Mouse (Mus musculus): ENCODE measurements around the gene Mcm2. TPM values are rescaled to one million over a fixed set of nuclear protein-coding genes. Genes with fewer than 3 reads are reported as not detected.

Mcm2 gene
- polyA plus RNA-seq (2016; fragmentation: Nextera tagmentation; extraction: Ambion mirVana) = 305 and 322 TPM in 2 replicates

DNA sequence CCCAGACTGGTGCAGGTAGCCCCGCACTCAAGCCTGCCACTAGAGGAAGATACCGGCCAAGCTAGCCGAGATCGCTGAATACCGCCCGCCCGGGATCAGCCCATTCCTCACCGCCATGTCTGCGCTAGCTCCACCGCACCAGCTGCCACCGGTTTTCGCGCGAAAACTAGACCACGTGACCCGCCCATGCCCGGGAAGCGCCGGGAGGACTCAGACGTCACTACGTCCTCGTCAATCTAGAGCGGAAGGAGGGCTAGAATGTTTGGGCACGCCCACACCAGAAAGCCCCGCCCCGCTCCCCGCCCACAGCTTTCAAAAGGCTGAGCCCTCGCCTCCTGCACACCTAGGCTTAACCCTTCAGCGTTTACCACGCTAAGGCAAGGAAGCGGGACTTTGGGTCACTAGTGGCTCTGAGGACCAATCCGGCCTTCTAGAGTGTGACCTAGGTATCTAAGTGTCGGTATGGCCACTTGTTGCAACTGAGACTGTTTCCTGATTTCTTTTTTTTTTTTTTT lies at the start of gene Mcm2:
Gene Mcm2, minus strand, starts transcription at position 247 of the 515 bp plus-strand sequence.
- Histone ChIP-seq H3K36me3 (replicated peaks) (peaks cover 38% of the 10 kb centered on the region), H3K9me3 (no peaks in the 10 kb centered on the region), H3K4me3 (peak within 1 kb of the TSS; percentile 70), H3K4me1 (peaks cover 50% of the 10 kb centered on the region), H3K27me3 (ENCODE audit: poor library complexity, severe bottlenecking) (no peaks in the 10 kb centered on the region), H3K27ac (peak within 1 kb of the TSS; percentile 94)
- WGBS = under 1% methylated on average over 33 of the region's 33 CpGs
- peak; percentile 99 for DNase-seq (ENCODE audit: extremely low spot score, low spot score)

DNA sequence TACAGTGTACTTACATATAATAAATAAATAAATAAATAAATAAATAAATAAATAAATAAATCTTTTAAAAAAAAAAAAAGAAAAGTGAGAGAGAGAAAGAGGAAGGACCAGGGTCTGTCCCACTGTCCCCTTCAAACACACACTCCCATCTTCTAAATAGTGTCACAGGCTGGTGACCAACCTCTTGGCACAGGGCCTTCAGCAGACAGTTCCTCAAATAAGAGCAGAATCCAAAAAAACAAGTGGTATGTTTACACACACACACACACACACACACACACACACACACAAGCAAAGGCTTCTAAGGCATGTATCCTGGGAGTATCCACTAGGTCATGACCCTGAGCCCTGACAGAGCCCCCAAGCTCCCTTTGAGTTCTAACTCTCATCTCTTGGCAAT lies 49.2 kb upstream of the Mcm2 start:
- peaks cover 19% of the 10 kb centered on the region for H3K4me1 ChIP-seq
- DNase-seq (ENCODE audit: extremely low spot score, low spot score) = no peak
- H3K27ac ChIP-seq = no peak overlapping the region
- no peaks in the 10 kb centered on the region for H3K9me3 ChIP-seq
- no peaks in the 10 kb centered on the region for H3K27me3 ChIP-seq (ENCODE audit: poor library complexity, severe bottlenecking)
- H3K36me3 ChIP-seq (replicated peaks) = no peaks in the 10 kb centered on the region
- H3K4me3 ChIP-seq = no peak overlapping the region

DNA sequence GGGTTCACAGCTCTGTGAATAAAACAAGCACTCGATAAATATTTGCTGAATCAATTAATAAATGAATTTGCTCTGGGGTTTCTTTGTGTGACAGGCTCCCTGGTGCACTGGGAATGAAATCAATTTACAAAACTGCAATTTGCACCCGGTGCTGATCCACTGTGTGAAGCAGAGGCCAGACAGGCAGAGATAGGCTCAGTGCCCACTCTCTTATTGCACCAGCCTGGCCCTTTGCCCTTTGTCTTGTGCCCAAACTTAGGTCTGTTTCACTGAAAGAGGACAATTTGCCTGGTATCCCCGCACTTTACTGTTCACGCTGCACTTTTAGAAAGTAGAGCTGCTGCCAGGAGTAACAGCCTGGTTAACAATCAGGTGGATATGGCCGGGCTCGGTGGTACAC lies 47.9 kb upstream of the Mcm2 start:
- peaks cover 33% of the 10 kb centered on the region for H3K4me1 ChIP-seq
- H3K9me3 ChIP-seq = no peaks in the 10 kb centered on the region
- peaks cover 3% of the 10 kb centered on the region for H3K27me3 ChIP-seq (ENCODE audit: poor library complexity, severe bottlenecking)
- no peak for DNase-seq (ENCODE audit: extremely low spot score, low spot score)
- H3K27ac ChIP-seq = no peak overlapping the region
- H3K4me3 ChIP-seq = no peak overlapping the region
- H3K36me3 ChIP-seq (replicated peaks) = no peaks in the 10 kb centered on the region
- WGBS = 91% methylated on average over 6 of the region's 6 CpGs

DNA sequence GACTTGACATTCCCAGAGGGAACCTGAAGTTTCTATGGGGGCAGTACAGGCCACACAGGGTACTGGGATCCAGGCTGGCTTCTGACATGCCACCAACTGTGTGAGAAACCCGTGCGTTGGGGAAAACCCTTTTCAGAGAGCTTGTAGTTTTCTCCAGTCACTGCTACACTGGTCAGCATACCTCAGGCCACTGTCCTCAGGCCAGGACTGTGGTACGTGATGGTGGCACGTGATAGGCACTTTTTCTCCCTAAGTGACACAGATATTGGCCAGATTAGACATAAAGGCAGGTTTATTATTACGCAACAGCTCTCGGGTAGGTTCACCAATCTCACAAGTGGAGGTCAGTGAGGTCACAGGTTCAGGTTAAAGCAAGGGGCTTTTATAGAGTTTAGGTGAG lies 45.1 kb upstream of the Mcm2 start:
- Histone ChIP-seq H3K27me3 (ENCODE audit: poor library complexity, severe bottlenecking) (peaks cover 18% of the 10 kb centered on the region), H3K36me3 (replicated peaks) (no peaks in the 10 kb centered on the region), H3K4me1 (peaks cover 60% of the 10 kb centered on the region), H3K4me3 (no peak overlapping the region), H3K9me3 (no peaks in the 10 kb centered on the region), H3K27ac (peak overlapping the region; percentile 83; the same call in 1 of the 2 replicates)
- WGBS = 81% methylated on average over 6 of the region's 6 CpGs
- DNase-seq (ENCODE audit: extremely low spot score, low spot score) = no peak

DNA sequence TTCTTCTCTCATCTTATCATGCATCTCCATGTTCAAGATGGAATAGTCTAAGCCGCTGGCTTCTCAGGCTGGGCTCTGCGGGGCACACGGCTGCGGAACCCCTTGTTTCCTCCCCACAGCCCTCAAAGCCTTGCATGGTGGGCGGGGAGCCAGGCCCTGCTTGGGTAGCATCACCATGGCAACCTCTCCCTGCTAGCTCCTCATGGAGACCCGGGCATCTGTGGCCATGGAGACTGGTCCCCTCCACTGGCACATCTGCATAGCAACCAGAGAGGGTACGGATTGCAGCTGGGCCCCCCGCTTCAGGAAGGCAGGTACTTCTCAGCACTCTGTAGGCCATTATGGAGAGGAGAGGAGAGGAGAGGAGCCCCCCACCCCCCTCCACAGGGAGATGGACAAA lies 44.0 kb upstream of the Mcm2 start:
- DNase-seq (ENCODE audit: extremely low spot score, low spot score) = peak; percentile 81
- Histone ChIP-seq H3K36me3 (replicated peaks) (no peaks in the 10 kb centered on the region), H3K4me1 (peaks cover 71% of the 10 kb centered on the region), H3K9me3 (no peaks in the 10 kb centered on the region), H3K4me3 (peak overlapping the region; percentile 30; the same call in 1 of the 2 replicates), H3K27me3 (ENCODE audit: poor library complexity, severe bottlenecking) (peaks cover 19% of the 10 kb centered on the region), H3K27ac (peak overlapping the region; percentile 83)
- 20% methylated on average over 8 of the region's 8 CpGs for WGBS

DNA sequence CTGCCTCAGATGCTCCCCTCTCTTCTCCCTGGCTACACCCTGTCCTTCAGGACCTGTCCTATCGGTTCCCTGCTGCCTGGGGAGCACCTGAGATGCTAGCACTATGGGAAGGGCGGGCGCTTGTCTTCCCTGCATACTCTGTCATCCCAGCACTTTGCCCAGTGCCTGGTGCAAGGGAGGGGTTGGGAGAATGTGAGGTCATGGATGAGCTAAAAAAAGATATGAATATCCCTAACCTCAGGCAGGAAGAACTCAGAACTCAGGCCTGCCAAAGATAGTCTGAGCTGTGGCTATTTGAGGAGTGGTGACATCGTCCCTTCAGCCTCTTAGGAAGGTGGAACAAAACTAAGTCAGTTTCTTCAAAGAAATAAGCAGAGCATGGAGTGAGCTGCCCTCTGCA lies 43.0 kb upstream of the Mcm2 start:
- no peaks in the 10 kb centered on the region for H3K36me3 ChIP-seq (replicated peaks)
- no peak for DNase-seq (ENCODE audit: extremely low spot score, low spot score)
- 84% methylated on average over 4 of the region's 4 CpGs for WGBS
- peak overlapping the region; percentile 83 for H3K27ac ChIP-seq
- H3K27me3 ChIP-seq (ENCODE audit: poor library complexity, severe bottlenecking) = peaks cover 28% of the 10 kb centered on the region
- H3K4me3 ChIP-seq = no peak overlapping the region
- H3K9me3 ChIP-seq = no peaks in the 10 kb centered on the region
- H3K4me1 ChIP-seq = peaks cover 81% of the 10 kb centered on the region

DNA sequence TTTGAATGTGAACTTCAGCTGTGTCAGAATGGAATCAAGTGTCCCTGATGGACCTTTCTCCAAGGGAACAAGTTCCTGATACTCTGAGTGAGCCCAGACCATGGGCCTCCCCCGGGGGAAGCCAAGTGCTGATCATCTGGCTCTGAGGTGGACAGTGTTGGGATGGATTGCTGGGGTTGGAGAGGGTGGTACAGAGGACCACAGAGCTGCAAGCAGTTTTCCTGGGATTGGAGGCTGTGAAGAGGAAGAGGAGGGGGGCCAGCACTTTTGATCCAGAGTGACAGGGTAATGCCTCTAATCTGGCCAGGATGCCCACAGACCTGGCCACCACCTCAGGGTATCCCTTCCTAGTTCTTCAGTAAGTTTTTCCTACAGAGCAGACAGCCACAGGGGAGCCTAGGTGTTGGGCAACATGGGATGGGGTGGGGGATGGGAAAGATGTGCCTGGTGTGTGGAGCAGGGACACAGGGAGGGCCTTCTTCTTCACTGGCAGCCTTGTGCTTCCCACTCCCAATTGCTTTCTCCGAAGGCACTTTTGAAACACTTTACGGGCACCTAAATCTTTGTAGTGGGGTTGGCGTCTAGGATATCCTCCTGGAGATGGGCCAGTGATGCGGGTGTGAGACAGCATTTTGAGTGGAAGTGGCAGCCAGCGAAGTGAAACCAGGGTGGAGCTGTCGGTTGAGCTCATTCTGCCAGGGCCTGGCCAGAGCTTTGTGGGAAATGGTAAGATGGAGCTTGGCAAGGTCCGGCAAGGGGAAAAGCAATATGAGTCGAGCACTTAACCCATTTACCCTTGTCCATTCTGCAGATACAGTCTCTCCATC lies 41.7 kb upstream of the Mcm2 start:
- no peak for DNase-seq (ENCODE audit: extremely low spot score, low spot score)
- WGBS = 85% methylated on average over 9 of the region's 9 CpGs
- H3K36me3 ChIP-seq (replicated peaks) = no peaks in the 10 kb centered on the region
- peaks cover 93% of the 10 kb centered on the region for H3K4me1 ChIP-seq
- peaks cover 40% of the 10 kb centered on the region for H3K27me3 ChIP-seq (ENCODE audit: poor library complexity, severe bottlenecking)
- H3K27ac ChIP-seq = peak overlapping the region; percentile 83
- H3K4me3 ChIP-seq = no peak overlapping the region
- H3K9me3 ChIP-seq = no peaks in the 10 kb centered on the region

DNA sequence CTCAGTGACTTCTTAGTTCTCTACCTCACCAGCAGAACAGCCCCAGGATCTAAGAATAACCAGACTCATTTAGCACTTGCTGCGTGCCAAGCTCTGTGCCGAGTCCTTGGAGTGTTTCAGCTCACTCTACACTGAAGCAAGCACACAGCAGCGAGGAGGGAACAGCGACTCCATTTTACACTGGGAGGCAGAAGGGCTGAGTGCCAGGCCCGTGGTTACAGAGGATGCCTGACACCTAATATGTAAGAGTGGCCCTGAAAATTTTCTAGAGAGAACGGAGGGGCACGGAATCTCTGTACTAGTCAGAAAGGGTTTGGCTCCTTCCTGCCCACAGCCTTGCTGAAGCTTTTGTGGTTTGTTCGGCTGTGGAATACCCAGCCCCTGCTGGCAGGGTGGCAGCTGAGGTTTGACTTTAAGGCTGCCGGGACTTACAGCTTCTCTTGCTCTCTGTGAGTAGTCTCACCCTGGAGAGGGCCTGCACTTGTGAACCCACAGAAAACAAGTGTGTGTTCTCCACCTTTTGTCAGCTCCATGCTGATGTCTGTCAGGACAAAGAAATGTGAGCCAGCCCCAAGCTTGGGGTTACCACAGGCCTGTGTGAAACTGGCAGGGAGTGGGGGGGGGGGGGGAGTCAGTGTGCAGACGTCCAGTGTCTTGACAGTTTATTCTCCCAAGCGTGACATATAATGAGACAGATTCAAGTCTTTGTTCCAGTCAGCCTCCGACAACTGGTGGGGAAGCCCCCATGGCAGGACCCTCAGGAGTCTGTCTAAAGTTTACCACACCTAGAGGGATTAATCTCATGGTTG lies 40.9 kb upstream of the Mcm2 start:
- Histone ChIP-seq H3K36me3 (replicated peaks) (no peaks in the 10 kb centered on the region), H3K4me3 (no peak overlapping the region), H3K9me3 (no peaks in the 10 kb centered on the region), H3K27me3 (ENCODE audit: poor library complexity, severe bottlenecking) (peaks cover 48% of the 10 kb centered on the region), H3K4me1 (peaks cover 99% of the 10 kb centered on the region), H3K27ac (peak overlapping the region; percentile 83)
- DNase-seq (ENCODE audit: extremely low spot score, low spot score) = no peak
- 59% methylated on average over 12 of the region's 12 CpGs for WGBS

DNA sequence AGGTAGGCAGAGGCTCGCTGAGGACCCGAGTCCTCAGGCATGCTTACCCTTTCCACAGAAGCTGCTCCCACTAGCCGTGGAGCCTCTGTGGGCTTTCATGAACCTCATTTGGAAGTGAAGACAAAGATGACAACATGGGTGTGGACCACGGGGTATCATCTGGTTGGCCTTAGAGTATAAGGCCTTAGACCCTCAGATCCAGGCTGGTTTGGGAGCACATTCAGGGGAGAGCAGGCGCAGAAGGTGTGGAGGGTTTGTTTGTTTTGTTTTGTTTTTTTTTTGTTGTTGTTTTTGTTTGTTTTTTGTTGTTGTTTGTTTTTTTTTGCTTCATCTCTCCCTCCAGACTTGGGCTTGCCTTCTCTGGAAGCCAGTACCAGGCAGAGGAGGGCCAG lies 40.1 kb upstream of the Mcm2 start:
- peak overlapping the region; percentile 83 for H3K27ac ChIP-seq
- H3K36me3 ChIP-seq (replicated peaks) = no peaks in the 10 kb centered on the region
- WGBS = 65% methylated on average over 5 of the region's 5 CpGs
- H3K4me3 ChIP-seq = no peak overlapping the region
- H3K27me3 ChIP-seq (ENCODE audit: poor library complexity, severe bottlenecking) = peaks cover 56% of the 10 kb centered on the region
- H3K9me3 ChIP-seq = no peaks in the 10 kb centered on the region
- no peak for DNase-seq (ENCODE audit: extremely low spot score, low spot score)
- peaks cover 99% of the 10 kb centered on the region for H3K4me1 ChIP-seq

DNA sequence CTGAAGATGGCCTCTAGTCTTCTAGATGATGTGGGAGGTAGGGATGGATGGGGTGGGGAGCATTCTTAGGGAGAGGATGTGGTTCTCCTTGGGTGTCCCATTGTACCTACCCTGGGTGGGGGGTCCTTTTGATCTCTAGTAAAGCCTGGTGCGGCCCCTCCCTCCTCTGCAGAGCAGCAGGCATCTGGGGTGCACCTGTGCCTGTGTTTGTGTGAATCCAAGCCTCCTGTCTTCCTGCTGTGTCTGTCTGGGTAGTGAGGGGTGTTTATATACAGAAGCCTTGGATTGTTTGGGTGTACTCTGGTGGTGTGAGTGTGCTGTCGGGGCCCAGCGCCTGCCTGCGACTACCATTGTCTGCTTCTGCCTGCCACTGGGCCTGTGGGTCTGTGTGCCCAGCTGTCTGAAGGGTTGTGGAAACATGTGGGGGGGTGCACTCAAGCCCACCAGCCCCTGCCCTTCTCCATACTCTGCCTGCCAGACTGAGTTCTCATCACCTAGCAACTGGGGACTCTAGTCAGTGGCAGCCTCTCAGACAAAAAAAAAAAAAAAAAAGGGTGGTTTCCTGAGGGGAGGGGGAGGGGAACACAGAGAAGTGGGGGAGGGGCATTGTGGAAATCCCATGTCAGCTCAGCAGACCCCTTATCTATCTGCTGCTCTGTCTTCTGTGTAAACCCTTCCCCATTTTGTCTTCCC lies 39.5 kb upstream of the Mcm2 start:
- no peak overlapping the region for H3K4me3 ChIP-seq
- peak overlapping the region; percentile 83 for H3K27ac ChIP-seq
- H3K27me3 ChIP-seq (ENCODE audit: poor library complexity, severe bottlenecking) = peaks cover 61% of the 10 kb centered on the region
- WGBS = 15% methylated on average over 4 of the region's 4 CpGs
- no peaks in the 10 kb centered on the region for H3K36me3 ChIP-seq (replicated peaks)
- H3K9me3 ChIP-seq = no peaks in the 10 kb centered on the region
- no peak for DNase-seq (ENCODE audit: extremely low spot score, low spot score)
- H3K4me1 ChIP-seq = peaks cover 98% of the 10 kb centered on the region

DNA sequence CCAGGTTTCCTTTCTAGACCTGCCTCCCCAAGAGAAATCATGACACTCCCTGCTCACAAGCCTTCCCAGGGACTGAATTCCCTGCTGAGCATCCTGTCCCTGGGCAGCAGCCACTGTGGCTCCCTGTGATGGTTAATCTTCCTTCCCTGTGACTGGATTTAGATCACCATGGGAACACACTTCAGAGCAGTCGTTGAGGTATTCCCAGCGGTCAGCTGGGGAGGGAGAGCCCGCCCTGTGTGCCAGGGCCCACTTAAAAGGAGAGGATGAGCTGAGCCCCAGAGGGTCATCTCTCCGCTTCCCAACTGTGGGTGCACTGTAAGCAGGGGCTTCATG lies 38.6 kb upstream of the Mcm2 start:
- Histone ChIP-seq H3K4me1 (peaks cover 88% of the 10 kb centered on the region), H3K27me3 (ENCODE audit: poor library complexity, severe bottlenecking) (peaks cover 71% of the 10 kb centered on the region), H3K36me3 (replicated peaks) (no peaks in the 10 kb centered on the region), H3K4me3 (no peak overlapping the region), H3K9me3 (no peaks in the 10 kb centered on the region), H3K27ac (peak overlapping the region; percentile 83; the same call in 1 of the 2 replicates)
- 22% methylated on average over 4 of the region's 4 CpGs for WGBS
- DNase-seq (ENCODE audit: extremely low spot score, low spot score) = no peak

DNA sequence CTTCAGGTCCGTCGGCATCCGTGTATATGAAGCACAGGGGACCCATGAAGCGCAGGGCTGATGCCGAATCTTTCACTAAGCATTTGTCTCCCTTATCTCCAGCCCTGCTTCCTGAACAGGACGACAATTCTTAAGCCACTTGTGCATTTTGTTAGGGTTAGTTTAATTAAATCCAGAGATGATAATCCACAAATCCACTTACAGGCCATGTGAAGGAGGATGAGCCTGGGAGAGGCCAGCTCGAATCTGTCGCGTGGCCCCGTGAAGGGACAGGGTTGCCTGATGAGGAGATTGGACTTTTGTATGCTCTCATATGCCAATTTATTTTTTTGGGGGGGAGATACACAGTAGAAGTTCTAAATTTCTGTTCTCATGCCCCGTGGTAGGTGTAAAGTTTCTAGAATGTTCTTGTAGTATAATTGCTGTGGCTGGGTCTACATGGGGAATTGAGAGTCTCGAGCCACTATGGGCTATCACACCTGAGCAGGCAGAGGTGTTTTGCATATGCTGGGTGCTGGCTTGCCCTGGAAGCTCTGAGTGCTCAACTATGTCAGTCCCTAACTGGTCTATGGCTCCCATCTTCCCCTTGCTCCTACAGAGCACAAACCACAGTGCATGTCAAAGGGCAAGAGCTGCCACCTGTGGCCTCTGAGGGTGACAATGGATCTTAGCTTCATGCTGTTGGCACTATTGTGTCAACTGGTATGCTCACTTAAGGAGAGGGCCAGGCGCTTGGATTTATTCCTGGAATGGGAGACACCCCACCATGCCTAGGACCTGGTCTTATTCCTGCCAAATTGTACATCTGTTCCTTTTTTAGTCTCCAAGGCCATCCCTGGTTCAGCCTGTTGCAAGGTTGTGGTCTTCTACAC lies 38.0 kb upstream of the Mcm2 start:
- no peak for DNase-seq (ENCODE audit: extremely low spot score, low spot score)
- Histone ChIP-seq H3K27ac (peak overlapping the region; percentile 83; the same call in 1 of the 2 replicates), H3K36me3 (replicated peaks) (no peaks in the 10 kb centered on the region), H3K4me1 (peaks cover 82% of the 10 kb centered on the region), H3K27me3 (ENCODE audit: poor library complexity, severe bottlenecking) (peaks cover 75% of the 10 kb centered on the region), H3K9me3 (no peaks in the 10 kb centered on the region), H3K4me3 (no peak overlapping the region)
- 57% methylated on average over 13 of the region's 13 CpGs for WGBS
